Mouse (Mus musculus): ENCODE results near the gene Cmss1. TPM values are rescaled to one million over a fixed set of nuclear protein-coding genes. Genes with fewer than 3 reads are reported as not detected.

The Cmss1 gene
- polyA plus RNA-seq, 1 experiment from 2014 or later = 26.5 TPM

- H3K4me3 ChIP-seq (ENCODE audit: low read depth, low read length) = no peak overlapping the region
- no peak overlapping the region for H3K27ac ChIP-seq (replicated peaks)
- ATAC-seq (ENCODE audit: low FRiP score, low TSS enrichment) (no peak), DNase-seq (ENCODE audit: low spot score) (no peak)
- no peaks in the 10 kb centered on the region for H3K36me3 ChIP-seq (ENCODE audit: control insufficient read depth, insufficient read depth, low read length)
- TF ChIP-seq EP300 (optimal IDR thresholded peaks at IDR 0.05) (no peak), CTCF (IDR thresholded peaks at IDR 0.05; ENCODE audit: low read depth) (no peak)
- H3K9me3 ChIP-seq (ENCODE audit: control insufficient read depth, low read length) = no peaks in the 10 kb centered on the region
- H3K4me1 ChIP-seq (replicated peaks; ENCODE audit: control insufficient read depth, insufficient read depth) = no peaks in the 10 kb centered on the region
- WGBS = 66% methylated on average over 4 of the region's 4 CpGs
- H3K9ac ChIP-seq (ENCODE audit: low read length) = no peak overlapping the region
- no peak overlapping the region for H3K4me2 ChIP-seq (replicated peaks; ENCODE audit: low read depth)
- no peaks in the 10 kb centered on the region for H3K27me3 ChIP-seq (ENCODE audit: control insufficient read depth, insufficient read depth, low read length)
Measured at GRCm38 (mm10) chr16:57292296-57292695, 314.4 kb downstream of the Cmss1 start.

DNA sequence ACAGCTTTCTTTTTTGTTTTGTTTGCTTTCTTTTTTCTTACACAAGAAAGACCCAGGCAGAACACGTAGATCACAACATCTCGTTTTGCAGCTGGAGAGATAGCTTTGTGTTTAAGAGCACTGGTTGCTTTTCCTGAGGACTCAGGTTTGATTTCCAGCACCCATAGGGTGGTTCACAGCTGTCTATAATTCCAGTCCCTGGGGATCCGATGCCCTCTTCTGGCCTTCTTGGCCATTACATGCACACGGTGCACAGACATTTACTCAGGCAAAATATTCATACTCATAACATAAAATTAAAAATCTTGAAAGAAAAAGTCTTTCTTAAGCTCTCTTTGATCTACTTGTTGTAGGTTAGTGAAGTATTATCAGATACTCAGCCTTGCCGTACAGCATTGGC is 315.0 kb downstream of the Cmss1 start:
- Histone ChIP-seq H3K4me1 (replicated peaks; ENCODE audit: control insufficient read depth, insufficient read depth) (no peaks in the 10 kb centered on the region), H3K9ac (ENCODE audit: low read length) (no peak overlapping the region), H3K9me3 (ENCODE audit: control insufficient read depth, low read length) (no peaks in the 10 kb centered on the region), H3K4me2 (replicated peaks; ENCODE audit: low read depth) (no peak overlapping the region), H3K27ac (replicated peaks) (no peak overlapping the region), H3K4me3 (ENCODE audit: low read depth, low read length) (no peak overlapping the region), H3K27me3 (ENCODE audit: control insufficient read depth, insufficient read depth, low read length) (no peaks in the 10 kb centered on the region), H3K36me3 (ENCODE audit: control insufficient read depth, insufficient read depth, low read length) (no peaks in the 10 kb centered on the region)
- no peak for ATAC-seq (ENCODE audit: low FRiP score, low TSS enrichment)
- TF ChIP-seq CTCF (IDR thresholded peaks at IDR 0.05; ENCODE audit: low read depth) = peak; percentile 29; the same call in 1 of the 2 replicates
- no peak for TF ChIP-seq EP300 (optimal IDR thresholded peaks at IDR 0.05)
- WGBS = 90% methylated on average over 5 of the region's 5 CpGs
- DNase-seq (ENCODE audit: low spot score) = no peak

GRCm38 (mm10) chr16:57281417-57281816 is 325.2 kb downstream of the Cmss1 start:
- H3K27me3 ChIP-seq (ENCODE audit: control insufficient read depth, insufficient read depth, low read length) = no peaks in the 10 kb centered on the region
- no peak overlapping the region for H3K9ac ChIP-seq (ENCODE audit: low read length)
- H3K9me3 ChIP-seq (ENCODE audit: control insufficient read depth, low read length) = no peaks in the 10 kb centered on the region
- no peak overlapping the region for H3K4me3 ChIP-seq (ENCODE audit: low read depth, low read length)
- DNase-seq (ENCODE audit: low spot score) = no peak
- no peaks in the 10 kb centered on the region for H3K4me1 ChIP-seq (replicated peaks; ENCODE audit: control insufficient read depth, insufficient read depth)
- no peak for ATAC-seq (ENCODE audit: low FRiP score, low TSS enrichment)
- H3K36me3 ChIP-seq (ENCODE audit: control insufficient read depth, insufficient read depth, low read length) = no peaks in the 10 kb centered on the region
- H3K27ac ChIP-seq (replicated peaks) = no peak overlapping the region
- no peak overlapping the region for H3K4me2 ChIP-seq (replicated peaks; ENCODE audit: low read depth)
- WGBS = 82% methylated on average over 8 of the region's 8 CpGs
- TF ChIP-seq EP300 (optimal IDR thresholded peaks at IDR 0.05) = no peak

DNA sequence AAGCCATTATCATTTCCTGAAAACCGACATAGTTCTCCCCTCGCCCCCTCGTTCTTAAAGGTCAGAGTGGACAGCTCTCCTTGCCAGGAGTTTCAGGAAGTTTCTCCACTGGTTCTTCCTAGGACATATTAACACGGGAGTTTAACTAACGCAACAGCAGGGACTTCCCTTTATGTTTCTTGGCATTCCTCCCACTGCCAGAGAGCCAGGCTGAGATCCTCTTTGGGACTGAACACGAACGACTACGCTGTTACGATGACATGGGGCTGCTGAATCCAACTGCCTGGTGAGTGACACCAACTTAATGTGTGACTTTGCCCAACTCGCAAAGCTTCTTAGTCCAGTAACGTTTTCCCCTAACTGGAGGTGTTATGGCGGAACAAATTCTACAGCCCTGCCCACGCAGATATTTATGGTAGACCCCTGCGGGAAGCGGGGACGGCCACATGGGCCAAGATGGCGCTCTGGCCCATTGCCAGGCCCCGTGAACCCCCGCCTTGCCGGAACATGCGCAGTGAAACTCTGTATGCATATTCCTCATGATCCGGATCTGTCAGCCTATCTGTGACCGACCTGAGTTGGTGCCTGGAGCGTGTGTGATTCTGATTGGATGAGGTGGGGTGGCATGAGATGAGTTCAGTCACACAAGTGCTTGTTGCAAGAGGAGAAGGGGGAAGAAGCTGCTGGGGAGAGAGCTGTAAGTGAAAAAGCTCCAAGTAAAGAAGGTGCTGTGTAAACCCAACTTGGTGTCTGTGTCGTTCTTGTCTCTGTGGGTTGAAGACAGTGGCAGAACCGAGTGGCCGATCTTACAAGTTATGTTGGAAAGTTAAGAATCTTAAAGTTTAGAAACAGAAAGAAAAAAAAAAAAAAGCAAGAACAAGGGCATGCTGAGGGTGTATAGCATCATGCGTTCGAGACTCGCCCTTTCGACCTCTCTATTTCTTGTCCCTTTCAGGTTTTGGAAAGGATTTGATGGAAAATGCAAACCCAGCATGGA is 326.1 kb downstream of the Cmss1 start:
- DNase-seq (ENCODE audit: low spot score) (no peak), ATAC-seq (ENCODE audit: low FRiP score, low TSS enrichment) (no peak)
- TF ChIP-seq CTCF (IDR thresholded peaks at IDR 0.05; ENCODE audit: low read depth) (no peak), EP300 (optimal IDR thresholded peaks at IDR 0.05) (no peak)
- Histone ChIP-seq H3K4me1 (replicated peaks; ENCODE audit: control insufficient read depth, insufficient read depth) (no peaks in the 10 kb centered on the region), H3K9ac (ENCODE audit: low read length) (no peak overlapping the region), H3K27me3 (ENCODE audit: control insufficient read depth, insufficient read depth, low read length) (no peaks in the 10 kb centered on the region), H3K4me3 (ENCODE audit: low read depth, low read length) (no peak overlapping the region), H3K36me3 (ENCODE audit: control insufficient read depth, insufficient read depth, low read length) (no peaks in the 10 kb centered on the region), H3K27ac (replicated peaks) (no peak overlapping the region), H3K4me2 (replicated peaks; ENCODE audit: low read depth) (no peak overlapping the region), H3K9me3 (ENCODE audit: control insufficient read depth, low read length) (no peaks in the 10 kb centered on the region)
- WGBS = 82% methylated on average over 31 of the region's 31 CpGs

GRCm38 (mm10) chr16:57278976-57279626 is 327.6 kb downstream of the Cmss1 start:
- H3K27me3 ChIP-seq (ENCODE audit: control insufficient read depth, insufficient read depth, low read length) = no peaks in the 10 kb centered on the region
- H3K36me3 ChIP-seq (ENCODE audit: control insufficient read depth, insufficient read depth, low read length) = no peaks in the 10 kb centered on the region
- H3K4me1 ChIP-seq (replicated peaks; ENCODE audit: control insufficient read depth, insufficient read depth) = no peaks in the 10 kb centered on the region
- no peak overlapping the region for H3K27ac ChIP-seq (replicated peaks)
- ATAC-seq (ENCODE audit: low FRiP score, low TSS enrichment) = no peak
- no peak overlapping the region for H3K4me3 ChIP-seq (ENCODE audit: low read depth, low read length)
- no peaks in the 10 kb centered on the region for H3K9me3 ChIP-seq (ENCODE audit: control insufficient read depth, low read length)
- TF ChIP-seq EP300 (optimal IDR thresholded peaks at IDR 0.05) (no peak), CTCF (IDR thresholded peaks at IDR 0.05; ENCODE audit: low read depth) (no peak)
- WGBS = 83% methylated on average over 10 of the region's 12 CpGs
- no peak overlapping the region for H3K9ac ChIP-seq (ENCODE audit: low read length)
- H3K4me2 ChIP-seq (replicated peaks; ENCODE audit: low read depth) = no peak overlapping the region
- no peak for DNase-seq (ENCODE audit: low spot score)

GRCm38 (mm10) chr16:57269751-57270150 is 336.9 kb downstream of the Cmss1 start:
- 91% methylated on average over 13 of the region's 13 CpGs for WGBS
- ATAC-seq (ENCODE audit: low FRiP score, low TSS enrichment) (no peak), DNase-seq (ENCODE audit: low spot score) (no peak)
- no peaks in the 10 kb centered on the region for H3K9me3 ChIP-seq (ENCODE audit: control insufficient read depth, low read length)
- TF ChIP-seq EP300 (optimal IDR thresholded peaks at IDR 0.05) (no peak), CTCF (IDR thresholded peaks at IDR 0.05; ENCODE audit: low read depth) (no peak)
- no peaks in the 10 kb centered on the region for H3K4me1 ChIP-seq (replicated peaks; ENCODE audit: control insufficient read depth, insufficient read depth)
- H3K27me3 ChIP-seq (ENCODE audit: control insufficient read depth, insufficient read depth, low read length) = no peaks in the 10 kb centered on the region
- H3K4me2 ChIP-seq (replicated peaks; ENCODE audit: low read depth) = no peak overlapping the region
- no peak overlapping the region for H3K4me3 ChIP-seq (ENCODE audit: low read depth, low read length)
- H3K36me3 ChIP-seq (ENCODE audit: control insufficient read depth, insufficient read depth, low read length) = no peaks in the 10 kb centered on the region
- no peak overlapping the region for H3K9ac ChIP-seq (ENCODE audit: low read length)
- no peak overlapping the region for H3K27ac ChIP-seq (replicated peaks)

All from stomach, postnatal 0 days (tissue).